Mouse (Mus musculus): ENCODE results near the gene Rad1.
"Not testable (repeated sequence)": the region's sequence is repeated elsewhere in the genome, so short reads cannot be mapped to it uniquely, and the experiment has no call there.

Gene Rad1

GRCm38 (mm10) chr15:10515166-10515565, 29.3 kb downstream of the Rad1 start:
- DNase-seq (ENCODE audit: low read depth) = no peak

GRCm38 (mm10) chr15:10525896-10526295, 40.1 kb downstream of the Rad1 start:
- DNase-seq (ENCODE audit: low read depth) = no peak

GRCm38 (mm10) chr15:10531352-10531751, 45.5 kb downstream of the Rad1 start:
- peak; percentile 46 for DNase-seq (ENCODE audit: low read depth)

GRCm38 (mm10) chr15:10533361-10533760, 47.5 kb downstream of the Rad1 start:
- DNase-seq (ENCODE audit: low read depth) = not testable (repeated sequence)

GRCm38 (mm10) chr15:10534591-10534990, 48.8 kb downstream of the Rad1 start:
- no peak for DNase-seq (ENCODE audit: low read depth)

GRCm38 (mm10) chr15:10535969-10536368, 50.2 kb downstream of the Rad1 start:
- DNase-seq (ENCODE audit: low read depth) = no peak

- no peak for DNase-seq (ENCODE audit: low read depth)
Measured at GRCm38 (mm10) chr15:10540271-10541088, 54.7 kb downstream of the Rad1 start.

Measured in c-Kit-positive CD71-positive TER-119-negative erythroid progenitor cells, embryonic 14.5 days (primary cell).